Comparison of ENCODE assay signal across 21 mouse cellular contexts in the genomic region with DNA sequence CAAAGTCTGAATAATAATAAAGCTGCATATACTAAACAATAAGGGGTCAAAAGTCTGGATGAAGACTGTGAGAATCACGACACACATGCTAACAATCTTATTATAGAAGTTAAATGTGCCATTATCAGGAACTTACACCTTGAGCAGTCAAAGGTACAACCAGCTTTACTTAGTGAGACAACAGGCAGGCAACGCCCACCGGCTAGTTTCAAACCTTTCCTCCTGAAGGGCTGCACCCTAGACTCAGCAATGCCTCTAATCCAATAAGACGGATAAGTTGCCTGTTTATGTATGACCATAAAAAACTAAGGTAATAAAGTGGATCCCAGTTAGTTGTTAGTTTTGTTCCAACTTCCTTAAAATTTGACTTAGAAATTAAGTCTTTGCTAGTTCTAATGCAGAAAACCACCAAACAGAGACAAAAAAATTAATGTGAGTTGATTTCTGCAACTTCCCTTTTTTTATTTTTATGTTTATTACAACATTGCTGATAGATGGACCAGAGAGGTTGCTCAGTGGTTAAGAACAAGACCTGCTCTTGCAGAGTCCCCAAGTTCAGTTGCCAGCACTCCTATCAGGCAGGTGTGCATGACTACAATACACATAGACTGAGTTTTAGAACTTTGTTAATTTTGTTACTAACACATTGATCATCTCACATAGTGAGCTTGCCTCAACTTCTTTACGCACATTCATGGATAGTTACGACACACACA.
DNase-seq lines count a peak whose midpoint lies in the region; ATAC-seq and TF ChIP-seq lines count a peak whose summit lies in the region.
"Had no signal": no experiment of that assay in that cellular context is flagged by ENCODE, and none has a peak within 500 bp of the region (broad histone marks: within the 10 kb centered on the region; RNA-seq: fewer than 3 reads in every experiment).

No protein-coding gene starts in this region.

- H3K36me3 ChIP-seq in G1E (replicated peaks) = peaks cover 11% of the 10 kb centered on the region
- no peaks in the 10 kb centered on the region for H3K36me3 ChIP-seq in intestine, embryonic 15.5 days
- no peaks in the 10 kb centered on the region for H3K36me3 ChIP-seq in kidney, embryonic 16.5 days (ENCODE audit: insufficient read depth, low read length)
- H3K36me3 ChIP-seq: embryonic facial prominence, embryonic 13.5 days; forebrain, embryonic 12.5 days; heart, embryonic 15.5 days; hindbrain, embryonic 13.5 days had no signal

- no peak overlapping the region for H3K9ac ChIP-seq in intestine, embryonic 15.5 days
- no peak overlapping the region for H3K9ac ChIP-seq in kidney, embryonic 16.5 days (replicated peaks; ENCODE audit: low read length)
- H3K9ac ChIP-seq: embryonic facial prominence, embryonic 13.5 days; forebrain, embryonic 12.5 days; heart, embryonic 15.5 days; hindbrain, embryonic 13.5 days had no signal

- WGBS in intestine, embryonic 15.5 days = 78% methylated on average over 6 of the region's 6 CpGs
- 91% methylated on average over 6 of the region's 6 CpGs for WGBS in kidney, embryonic 16.5 days

- no peak overlapping the region for H3K4me3 ChIP-seq in G1E (ENCODE audit: low read depth, low read length)
- H3K4me3 ChIP-seq in bone marrow macrophage, adult 2 months (ENCODE audit: insufficient read depth, low read length) = no peak overlapping the region
- no peak overlapping the region for H3K4me3 ChIP-seq in intestine, embryonic 15.5 days (replicated peaks)
- no peak overlapping the region for H3K4me3 ChIP-seq in kidney, embryonic 16.5 days (ENCODE audit: low read length)
- H3K4me3 ChIP-seq: embryonic facial prominence, embryonic 13.5 days; forebrain, embryonic 12.5 days; heart, embryonic 15.5 days; hindbrain, embryonic 13.5 days had no signal

- H3K27ac ChIP-seq in bone marrow macrophage, adult 2 months (ENCODE audit: insufficient read depth, low read depth, low read length) = peak overlapping the region; percentile 73
- no peak overlapping the region for H3K27ac ChIP-seq in intestine, embryonic 15.5 days
- no peak overlapping the region for H3K27ac ChIP-seq in kidney, embryonic 16.5 days (ENCODE audit: low read length)
- H3K27ac ChIP-seq: embryonic facial prominence, embryonic 13.5 days; forebrain, embryonic 12.5 days; heart, embryonic 15.5 days; hindbrain, embryonic 13.5 days; hindbrain, postnatal 0 days had no signal

- TF ChIP-seq POLR2A in bone marrow macrophage, adult 2 months (IDR thresholded peaks at IDR 0.05; ENCODE audit: borderline replicate concordance, low read depth, low read length) = no peak

- TF ChIP-seq CTCF in G1E (IDR thresholded peaks at IDR 0.05; ENCODE audit: low read depth, low read length) = no peak
- no peak for TF ChIP-seq CTCF in bone marrow macrophage, adult 2 months (IDR thresholded peaks at IDR 0.05; ENCODE audit: low read depth, low read length)

- no peaks in the 10 kb centered on the region for H3K9me3 ChIP-seq in G1E (replicated peaks)
- H3K9me3 ChIP-seq in intestine, embryonic 15.5 days = no peaks in the 10 kb centered on the region
- H3K9me3 ChIP-seq in kidney, embryonic 16.5 days (ENCODE audit: low read length) = no peaks in the 10 kb centered on the region
- H3K9me3 ChIP-seq: embryonic facial prominence, embryonic 13.5 days; forebrain, embryonic 12.5 days; heart, embryonic 15.5 days; hindbrain, embryonic 13.5 days had no signal

- no peaks in the 10 kb centered on the region for H3K27me3 ChIP-seq in G1E (ENCODE audit: insufficient read depth, low read length)
- no peaks in the 10 kb centered on the region for H3K27me3 ChIP-seq in intestine, embryonic 15.5 days (replicated peaks)
- no peaks in the 10 kb centered on the region for H3K27me3 ChIP-seq in kidney, embryonic 16.5 days (ENCODE audit: insufficient read depth, low read length)
- H3K27me3 ChIP-seq: embryonic facial prominence, embryonic 13.5 days; forebrain, embryonic 12.5 days; heart, embryonic 15.5 days; hindbrain, embryonic 13.5 days had no signal

- H3K4me1 ChIP-seq in G1E (ENCODE audit: insufficient read depth, low read depth, low read length) = peaks cover 11% of the 10 kb centered on the region
- H3K4me1 ChIP-seq in bone marrow macrophage, adult 2 months (ENCODE audit: control insufficient read depth, insufficient read depth, low read length) = peaks cover 21% of the 10 kb centered on the region
- no peaks in the 10 kb centered on the region for H3K4me1 ChIP-seq in intestine, embryonic 15.5 days (replicated peaks)
- no peaks in the 10 kb centered on the region for H3K4me1 ChIP-seq in kidney, embryonic 16.5 days (ENCODE audit: insufficient read depth, low read length)
- H3K4me1 ChIP-seq: embryonic facial prominence, embryonic 13.5 days; forebrain, embryonic 12.5 days; heart, embryonic 15.5 days; hindbrain, embryonic 13.5 days had no signal

- no peak overlapping the region for H3K4me2 ChIP-seq in intestine, embryonic 15.5 days (replicated peaks)
- H3K4me2 ChIP-seq in kidney, embryonic 16.5 days (replicated peaks; ENCODE audit: low read depth, low read length) = no peak overlapping the region
- H3K4me2 ChIP-seq: embryonic facial prominence, embryonic 13.5 days; forebrain, embryonic 12.5 days; heart, embryonic 11.5 days; heart, embryonic 15.5 days; hindbrain, embryonic 13.5 days had no signal

- no peak for DNase-seq in G1E (ENCODE audit: low spot score)
- no peak for DNase-seq in gastrocnemius, postnatal 25 days
- no peak for DNase-seq in right cerebral cortex, adult 2 months (ENCODE audit: low spot score in 2 of 2)
- DNase-seq: adrenal gland, adult 8-10 months; cerebellum, adult 2 months; cerebellum, postnatal 10 days; gastrocnemius, postnatal 14 days; heart, adult 18-20 months; heart, postnatal 14 days had no signal

- ATAC-seq in G1E (ENCODE audit: extremely low read depth, insufficient number of reproducible peaks, low FRiP score, poor library complexity, severe bottlenecking) = peak; percentile 32; the same call in 1 of the 2 replicates
- peak; percentile 78 for ATAC-seq in intestine, embryonic 15.5 days
- ATAC-seq in megakaryocyte, adult 5-6 weeks (ENCODE audit: poor library complexity, severe bottlenecking) = peak; percentile 59
- no peak for ATAC-seq in kidney, embryonic 16.5 days (ENCODE audit: low FRiP score, low TSS enrichment)
- ATAC-seq in cerebellum, adult (ENCODE audit: insufficient number of reproducible peaks, low FRiP score, low TSS enrichment) = no peak
- ATAC-seq: forebrain, embryonic 16.5 days; hindbrain, postnatal 0 days had no signal

Comparison
In these comparisons a context has a peak if more than half of its experiments do, and no peak if none do; other contexts are left out.
1. ATAC-seq: peak in G1E (single experiment), intestine, embryonic 15.5 days (single experiment) and megakaryocyte, adult 5-6 weeks (single experiment); none in kidney, embryonic 16.5 days (single experiment) and cerebellum, adult (single experiment).